Mouse (Mus musculus): ENCODE data around the gene Oma1. TPM values are rescaled to one million over a fixed set of nuclear protein-coding genes. Genes with fewer than 3 reads are reported as not detected.

The Oma1 gene
- polyA plus RNA-seq, 1 experiment from 2014 or later = 33.3 TPM

DNA sequence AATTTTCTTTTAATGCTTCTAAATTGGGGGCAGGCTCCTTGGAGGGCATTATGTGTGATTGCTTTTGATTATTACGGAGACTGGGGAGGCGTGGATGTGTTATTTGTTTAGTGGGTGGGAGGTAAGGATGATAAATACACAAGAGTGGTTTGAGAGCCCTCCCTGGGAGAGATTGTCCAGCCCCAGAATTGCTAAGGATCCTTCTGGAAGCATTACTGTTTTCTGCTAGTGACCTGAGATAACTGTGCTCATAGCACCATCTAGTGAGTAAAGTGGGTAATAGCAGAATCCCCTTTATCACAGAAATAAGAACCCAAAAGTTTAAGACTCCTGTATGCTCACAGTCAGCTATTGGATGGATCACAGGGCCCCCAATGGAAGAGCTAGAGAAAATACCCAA, 32.4 kb downstream of the Oma1 start:
- no peaks in the 10 kb centered on the region for H3K36me3 ChIP-seq (ENCODE audit: control insufficient read depth, insufficient read depth)
- no peak overlapping the region for H3K4me2 ChIP-seq (ENCODE audit: low read depth, low read length)
- H3K9me3 ChIP-seq (replicated peaks; ENCODE audit: control insufficient read depth, low read length) = no peaks in the 10 kb centered on the region
- H3K4me1 ChIP-seq (ENCODE audit: control insufficient read depth, insufficient read depth, low read length) = no peaks in the 10 kb centered on the region
- no peak overlapping the region for H3K4me3 ChIP-seq (ENCODE audit: low read length)
- no peak for ATAC-seq (replicated peaks; ENCODE audit: extremely low read depth, insufficient read depth, low FRiP score)
- H3K27ac ChIP-seq (ENCODE audit: low read length) = no peak overlapping the region
- no peaks in the 10 kb centered on the region for H3K27me3 ChIP-seq (ENCODE audit: control insufficient read depth, insufficient read depth, low read length)
- no peak overlapping the region for H3K9ac ChIP-seq (ENCODE audit: low read length)
- 54% methylated on average over 2 of the region's 2 CpGs for WGBS

- ATAC-seq (replicated peaks; ENCODE audit: extremely low read depth, insufficient read depth, low FRiP score) = no peak
- no peaks in the 10 kb centered on the region for H3K36me3 ChIP-seq (ENCODE audit: control insufficient read depth, insufficient read depth)
- H3K4me1 ChIP-seq (ENCODE audit: control insufficient read depth, insufficient read depth, low read length) = no peaks in the 10 kb centered on the region
- no peak overlapping the region for H3K4me3 ChIP-seq (ENCODE audit: low read length)
- WGBS = 69% methylated on average over 5 of the region's 5 CpGs
- no peak overlapping the region for H3K9ac ChIP-seq (ENCODE audit: low read length)
- no peaks in the 10 kb centered on the region for H3K27me3 ChIP-seq (ENCODE audit: control insufficient read depth, insufficient read depth, low read length)
- H3K27ac ChIP-seq (ENCODE audit: low read length) = no peak overlapping the region
- H3K9me3 ChIP-seq (replicated peaks; ENCODE audit: control insufficient read depth, low read length) = no peaks in the 10 kb centered on the region
- no peak overlapping the region for H3K4me2 ChIP-seq (ENCODE audit: low read depth, low read length)
These were observed 33.2 kb downstream of the Oma1 start for GRCm38 (mm10) chr4:103346849-103347248.

DNA sequence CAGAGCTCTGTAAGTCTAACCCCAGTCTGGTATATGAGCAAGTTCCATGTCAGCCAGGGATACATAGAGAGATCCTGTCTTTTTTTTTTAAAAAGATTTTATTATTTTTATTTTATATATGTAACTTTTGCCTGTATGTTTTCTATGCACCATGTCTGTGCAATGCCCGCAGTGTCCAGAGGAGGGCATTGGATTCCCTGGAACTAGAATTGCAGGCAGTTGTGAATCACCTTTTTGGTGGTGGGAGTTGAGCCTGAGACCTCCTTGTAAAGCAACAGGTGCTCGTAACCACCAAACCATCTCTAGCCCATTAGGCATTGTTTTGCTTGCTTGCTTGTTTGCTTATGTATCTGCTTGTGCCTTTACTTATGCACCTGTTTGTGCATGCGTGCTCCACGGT, 35.6 kb downstream of the Oma1 start:
- H3K27ac ChIP-seq (ENCODE audit: low read length) = no peak overlapping the region
- no peak for ATAC-seq (replicated peaks; ENCODE audit: extremely low read depth, insufficient read depth, low FRiP score)
- H3K4me3 ChIP-seq (ENCODE audit: low read length) = no peak overlapping the region
- H3K36me3 ChIP-seq (ENCODE audit: control insufficient read depth, insufficient read depth) = peaks cover 2% of the 10 kb centered on the region; the same call in 1 of the 2 replicates
- H3K27me3 ChIP-seq (ENCODE audit: control insufficient read depth, insufficient read depth, low read length) = no peaks in the 10 kb centered on the region
- H3K4me1 ChIP-seq (ENCODE audit: control insufficient read depth, insufficient read depth, low read length) = no peaks in the 10 kb centered on the region
- no peaks in the 10 kb centered on the region for H3K9me3 ChIP-seq (replicated peaks; ENCODE audit: control insufficient read depth, low read length)
- 88% methylated on average over 4 of the region's 4 CpGs for WGBS
- H3K4me2 ChIP-seq (ENCODE audit: low read depth, low read length) = no peak overlapping the region
- H3K9ac ChIP-seq (ENCODE audit: low read length) = no peak overlapping the region

DNA sequence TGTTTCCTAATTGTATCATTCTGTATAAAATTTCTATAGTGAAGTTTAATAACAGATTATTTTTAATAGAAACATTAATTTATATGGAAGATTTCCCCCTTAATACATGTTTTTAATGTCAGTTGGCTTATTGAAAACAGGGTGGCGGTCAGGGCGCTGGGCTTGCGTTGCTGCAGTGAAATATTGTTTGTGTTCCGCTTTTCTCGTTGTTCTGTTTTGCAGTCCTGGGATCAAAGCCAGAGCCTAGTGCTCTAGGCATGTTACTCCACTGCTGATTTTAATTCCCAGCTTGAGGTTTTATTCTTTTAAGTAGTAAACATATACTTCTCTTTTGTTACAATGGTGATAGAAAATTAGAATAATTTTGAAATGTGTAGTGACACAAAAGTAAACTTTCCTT, 39.3 kb downstream of the Oma1 start:
- Histone ChIP-seq H3K27me3 (ENCODE audit: control insufficient read depth, insufficient read depth, low read length) (no peaks in the 10 kb centered on the region), H3K36me3 (ENCODE audit: control insufficient read depth, insufficient read depth) (peaks cover 2% of the 10 kb centered on the region; the same call in 1 of the 2 replicates), H3K27ac (ENCODE audit: low read length) (no peak overlapping the region), H3K9ac (ENCODE audit: low read length) (no peak overlapping the region), H3K4me2 (ENCODE audit: low read depth, low read length) (no peak overlapping the region), H3K4me1 (ENCODE audit: control insufficient read depth, insufficient read depth, low read length) (no peaks in the 10 kb centered on the region), H3K4me3 (ENCODE audit: low read length) (no peak overlapping the region), H3K9me3 (replicated peaks; ENCODE audit: control insufficient read depth, low read length) (no peaks in the 10 kb centered on the region)
- WGBS = 81% methylated on average over 5 of the region's 5 CpGs
- ATAC-seq (replicated peaks; ENCODE audit: extremely low read depth, insufficient read depth, low FRiP score) = no peak

DNA sequence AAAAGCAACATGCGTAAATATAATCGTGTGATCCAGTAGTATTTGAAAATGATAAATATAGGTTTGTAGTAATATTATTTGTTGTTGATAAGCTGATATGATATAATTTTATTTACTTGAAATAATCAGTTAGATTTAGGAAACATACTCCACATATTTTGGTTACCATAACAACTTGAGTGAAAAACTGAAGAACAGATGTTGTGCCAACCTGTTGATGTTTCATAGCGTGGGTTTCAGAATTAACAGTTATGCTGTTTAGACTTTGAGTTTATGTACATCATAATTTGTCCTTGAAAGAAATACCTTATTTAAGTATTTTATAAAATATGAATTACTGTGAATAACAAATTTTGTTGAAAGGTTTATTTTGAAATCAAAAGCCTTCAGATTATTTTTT, 43.8 kb downstream of the Oma1 start:
- Histone ChIP-seq H3K4me3 (ENCODE audit: low read length) (no peak overlapping the region), H3K27me3 (ENCODE audit: control insufficient read depth, insufficient read depth, low read length) (no peaks in the 10 kb centered on the region), H3K9me3 (replicated peaks; ENCODE audit: control insufficient read depth, low read length) (no peaks in the 10 kb centered on the region), H3K4me1 (ENCODE audit: control insufficient read depth, insufficient read depth, low read length) (no peaks in the 10 kb centered on the region), H3K4me2 (ENCODE audit: low read depth, low read length) (no peak overlapping the region), H3K36me3 (ENCODE audit: control insufficient read depth, insufficient read depth) (peaks cover 2% of the 10 kb centered on the region; the same call in 1 of the 2 replicates), H3K9ac (ENCODE audit: low read length) (no peak overlapping the region), H3K27ac (ENCODE audit: low read length) (no peak overlapping the region)
- 95% methylated on average over 3 of the region's 3 CpGs for WGBS
- ATAC-seq (replicated peaks; ENCODE audit: extremely low read depth, insufficient read depth, low FRiP score) = no peak

DNA sequence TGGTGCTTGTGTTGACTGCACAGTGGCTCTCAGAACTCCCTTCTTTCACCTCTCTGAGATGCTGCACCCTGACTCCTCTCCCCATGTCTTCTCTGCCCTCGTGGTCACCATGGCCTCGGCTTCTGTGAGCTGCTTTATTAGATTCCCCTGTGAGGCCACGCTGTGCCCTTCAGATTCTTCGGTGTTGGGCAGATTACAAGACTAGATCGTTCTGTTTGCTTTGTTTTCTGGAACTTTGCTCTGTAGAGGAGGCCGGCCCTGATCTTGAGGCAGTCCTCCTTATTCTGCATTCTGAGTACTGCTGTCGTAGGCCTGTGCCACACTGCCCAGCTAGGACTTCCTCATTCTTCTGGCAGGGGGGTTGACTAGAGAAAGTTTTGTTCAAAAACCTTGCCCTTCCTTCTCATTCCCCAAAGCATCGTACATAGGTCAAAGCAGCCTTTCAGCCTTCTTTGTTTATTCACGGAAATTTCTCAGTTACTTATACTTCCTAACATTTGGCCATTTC, 45.4 kb downstream of the Oma1 start:
- Histone ChIP-seq H3K9me3 (replicated peaks; ENCODE audit: control insufficient read depth, low read length) (no peaks in the 10 kb centered on the region), H3K27ac (ENCODE audit: low read length) (no peak overlapping the region), H3K4me3 (ENCODE audit: low read length) (no peak overlapping the region), H3K36me3 (ENCODE audit: control insufficient read depth, insufficient read depth) (no peaks in the 10 kb centered on the region), H3K27me3 (ENCODE audit: control insufficient read depth, insufficient read depth, low read length) (no peaks in the 10 kb centered on the region), H3K4me2 (ENCODE audit: low read depth, low read length) (no peak overlapping the region), H3K9ac (ENCODE audit: low read length) (no peak overlapping the region), H3K4me1 (ENCODE audit: control insufficient read depth, insufficient read depth, low read length) (no peaks in the 10 kb centered on the region)
- ATAC-seq (replicated peaks; ENCODE audit: extremely low read depth, insufficient read depth, low FRiP score) = no peak
- WGBS = 78% methylated on average over 9 of the region's 9 CpGs

DNA sequence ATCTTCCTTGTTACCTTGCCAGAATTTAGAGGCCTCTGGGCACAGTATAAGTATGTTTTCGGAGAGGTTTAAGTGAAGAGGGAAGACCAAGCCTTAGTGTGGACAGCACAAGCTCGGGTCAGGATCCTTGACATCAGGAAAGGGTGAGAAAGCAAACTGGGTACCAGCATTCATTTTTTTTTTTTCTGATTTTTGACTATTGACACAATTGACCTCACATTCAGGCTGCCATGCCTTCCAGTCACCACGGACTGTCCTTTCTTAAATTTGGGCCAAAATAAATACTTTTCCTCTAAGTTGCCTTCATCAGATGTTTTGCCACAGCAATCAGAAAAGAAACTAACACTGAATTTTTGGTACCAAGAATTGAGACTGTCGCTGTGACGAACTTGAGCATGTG, 68.6 kb downstream of the Oma1 start:
- Histone ChIP-seq H3K36me3 (ENCODE audit: control insufficient read depth, insufficient read depth) (no peaks in the 10 kb centered on the region), H3K9me3 (replicated peaks; ENCODE audit: control insufficient read depth, low read length) (no peaks in the 10 kb centered on the region), H3K4me2 (ENCODE audit: low read depth, low read length) (no peak overlapping the region), H3K27me3 (ENCODE audit: control insufficient read depth, insufficient read depth, low read length) (no peaks in the 10 kb centered on the region), H3K9ac (ENCODE audit: low read length) (no peak overlapping the region), H3K4me1 (ENCODE audit: control insufficient read depth, insufficient read depth, low read length) (no peaks in the 10 kb centered on the region), H3K27ac (ENCODE audit: low read length) (no peak overlapping the region), H3K4me3 (ENCODE audit: low read length) (no peak overlapping the region)
- ATAC-seq (replicated peaks; ENCODE audit: extremely low read depth, insufficient read depth, low FRiP score) = no peak
- 81% methylated on average over 5 of the region's 5 CpGs for WGBS

DNA sequence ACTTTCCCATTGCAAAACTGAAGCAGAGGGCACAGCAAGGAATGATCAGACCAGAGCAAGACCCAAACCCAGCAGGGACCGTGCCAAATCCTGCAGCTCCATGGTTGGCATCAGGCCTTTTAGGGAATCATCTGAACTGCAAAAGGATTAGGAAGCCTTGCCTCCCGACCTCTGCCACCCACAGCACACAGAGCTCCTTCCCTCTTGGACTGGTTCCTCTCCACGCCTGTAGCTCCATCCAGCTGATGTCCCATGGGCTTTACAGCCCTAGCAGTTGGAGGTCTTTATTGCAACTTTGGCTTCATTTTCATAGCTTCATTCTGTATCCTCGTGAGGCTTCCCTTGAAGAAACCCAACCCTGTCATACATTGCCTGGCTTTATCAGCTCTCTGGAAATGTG, 71.4 kb downstream of the Oma1 start:
- ATAC-seq (replicated peaks; ENCODE audit: extremely low read depth, insufficient read depth, low FRiP score) = no peak
- WGBS = 70% methylated on average over 4 of the region's 4 CpGs
- H3K4me1 ChIP-seq (ENCODE audit: control insufficient read depth, insufficient read depth, low read length) = no peaks in the 10 kb centered on the region
- H3K27me3 ChIP-seq (ENCODE audit: control insufficient read depth, insufficient read depth, low read length) = no peaks in the 10 kb centered on the region
- no peaks in the 10 kb centered on the region for H3K9me3 ChIP-seq (replicated peaks; ENCODE audit: control insufficient read depth, low read length)
- no peaks in the 10 kb centered on the region for H3K36me3 ChIP-seq (ENCODE audit: control insufficient read depth, insufficient read depth)
- no peak overlapping the region for H3K27ac ChIP-seq (ENCODE audit: low read length)
- H3K4me2 ChIP-seq (ENCODE audit: low read depth, low read length) = no peak overlapping the region
- H3K4me3 ChIP-seq (ENCODE audit: low read length) = no peak overlapping the region
- H3K9ac ChIP-seq (ENCODE audit: low read length) = no peak overlapping the region

DNA sequence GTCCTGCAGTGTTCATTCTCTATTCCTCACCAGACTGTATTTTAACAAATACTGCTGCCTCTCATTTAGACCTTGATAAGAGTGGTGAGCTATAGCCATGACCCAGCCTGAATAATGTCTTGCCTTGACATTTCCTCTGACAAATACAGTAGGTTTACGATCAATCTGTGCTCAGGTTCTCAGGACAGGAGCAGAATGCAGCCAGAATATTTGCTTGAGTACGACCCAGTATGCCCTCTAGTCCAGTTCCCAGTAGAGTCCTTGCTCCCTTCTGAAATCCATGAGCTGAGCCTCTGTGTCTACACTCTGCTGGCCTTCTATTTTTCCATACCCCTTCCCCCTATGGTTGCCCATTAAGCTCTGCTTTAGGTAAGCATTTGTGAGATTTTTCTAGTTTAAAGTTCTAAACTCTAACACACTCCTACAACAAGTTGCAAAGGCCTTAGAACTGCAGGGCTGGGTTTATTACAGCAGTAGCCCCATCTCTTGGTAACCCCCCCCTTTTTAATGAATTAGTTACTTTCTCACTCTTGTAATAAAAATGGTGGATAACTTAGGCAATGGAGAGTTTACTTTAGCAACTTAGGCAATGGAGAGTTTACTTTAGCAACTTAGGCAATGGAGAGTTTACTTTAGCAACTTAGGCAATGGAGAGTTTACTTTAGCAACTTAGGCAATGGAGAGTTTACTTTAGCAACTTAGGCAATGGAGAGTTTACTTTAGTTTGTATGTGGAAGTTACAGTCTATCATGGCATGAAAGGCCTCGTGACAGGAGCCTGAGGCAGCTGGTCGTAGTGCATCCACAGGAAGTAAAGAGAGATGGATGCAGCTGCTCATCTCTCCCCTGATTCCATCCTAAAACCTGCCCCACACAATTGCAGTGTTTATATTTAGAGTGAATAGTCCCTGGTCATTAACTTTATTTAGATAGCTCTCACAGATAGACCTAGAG, 72.5 kb downstream of the Oma1 start:
- Histone ChIP-seq H3K4me3 (ENCODE audit: low read length) (no peak overlapping the region), H3K4me1 (ENCODE audit: control insufficient read depth, insufficient read depth, low read length) (no peaks in the 10 kb centered on the region), H3K9me3 (replicated peaks; ENCODE audit: control insufficient read depth, low read length) (no peaks in the 10 kb centered on the region), H3K36me3 (ENCODE audit: control insufficient read depth, insufficient read depth) (no peaks in the 10 kb centered on the region), H3K9ac (ENCODE audit: low read length) (no peak overlapping the region), H3K4me2 (ENCODE audit: low read depth, low read length) (no peak overlapping the region), H3K27ac (ENCODE audit: low read length) (no peak overlapping the region), H3K27me3 (ENCODE audit: control insufficient read depth, insufficient read depth, low read length) (no peaks in the 10 kb centered on the region)
- WGBS = 71% methylated on average over 4 of the region's 4 CpGs
- ATAC-seq (replicated peaks; ENCODE audit: extremely low read depth, insufficient read depth, low FRiP score) = no peak

All from heart, embryonic 16.5 days (tissue).